Mouse (Mus musculus) monocyte, adult 59 days (primary cell): ENCODE results near the gene Smo. TPM values are rescaled to one million over a fixed set of nuclear protein-coding genes. Genes with fewer than 3 reads are reported as not detected.

ENCODE experiments used
- total RNA-seq, 2 experiments: library from RNA; stranded (reverse); gene quantifications; one replicate each; pipeline ENCODE4 v1.2.4; 2023

Gene Smo
- total RNA-seq: 1 to 10 TPM; 1.8 to 2.3 TPM

GRCm38 (mm10) chr6:29735336-29735688, at the start of gene Smo:
TSS of gene Smo (plus strand) at chr6:29735503.

DNA sequence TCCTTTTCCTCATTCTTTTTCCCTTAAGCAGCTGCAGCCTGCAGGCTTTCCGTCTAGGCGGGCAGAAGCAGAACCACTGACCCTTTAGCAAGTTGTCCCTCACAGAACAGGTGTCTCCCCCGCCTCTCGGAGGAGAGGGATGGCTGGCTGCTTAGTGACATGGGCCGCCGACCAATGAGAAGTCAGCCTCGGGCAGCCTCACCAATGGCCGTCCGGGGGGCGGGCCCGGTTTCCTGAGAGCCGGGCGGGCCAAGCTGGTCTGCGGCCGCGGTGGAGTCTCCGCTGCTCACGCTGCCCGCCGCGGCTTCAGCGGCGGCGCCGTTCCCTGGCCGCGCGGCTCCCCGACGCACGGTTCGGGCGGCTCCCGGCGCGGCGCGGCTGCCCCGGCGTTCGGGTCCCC, 41.4 kb upstream of the Smo start, which contains the start of gene Tspan33:
Tspan33 (plus strand) TSS at position 270 of the 400 bp plus-strand sequence.

DNA sequence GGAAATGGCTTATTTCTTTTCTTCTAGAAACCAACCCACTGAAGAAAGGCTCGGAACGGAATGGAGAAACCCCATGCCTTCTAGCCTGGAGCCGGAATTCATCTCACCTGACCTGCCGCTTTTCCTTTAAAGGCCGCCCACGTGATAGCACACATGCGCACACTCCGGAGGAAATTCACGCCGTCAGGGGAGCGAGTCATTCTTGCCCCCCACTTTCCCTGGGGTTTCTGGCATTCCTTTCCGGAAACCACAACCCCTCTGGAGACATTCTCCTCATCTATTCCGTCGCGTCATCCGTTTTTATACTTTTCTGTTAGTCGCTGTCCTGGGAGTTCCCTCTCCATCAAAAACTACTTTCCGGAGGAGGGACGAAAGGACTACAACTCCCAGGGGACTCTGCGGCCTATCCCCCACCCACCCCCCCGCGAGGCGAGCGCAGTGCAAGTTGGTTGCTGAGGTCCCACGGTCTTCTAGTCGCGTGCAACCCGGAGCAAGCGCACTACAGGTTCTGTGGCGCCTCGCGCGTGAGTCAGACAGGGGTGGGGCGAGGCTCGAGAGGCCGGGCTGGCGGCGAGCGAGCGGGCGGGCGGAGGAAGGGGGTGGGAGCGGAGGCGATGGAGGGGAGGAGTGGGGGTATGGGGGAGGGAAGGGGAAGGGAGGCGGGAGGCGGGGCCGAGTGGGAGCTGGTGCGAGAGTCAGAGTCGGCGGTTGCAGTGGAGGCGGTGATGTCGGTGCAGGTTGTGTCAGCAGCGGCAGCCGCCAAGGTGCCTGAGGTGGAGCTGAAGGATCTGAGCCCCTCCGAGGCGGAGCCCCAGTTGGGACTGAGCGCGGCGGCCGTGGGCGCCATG, 32.7 kb downstream of the Smo start, which contains the start of gene Ahcyl2:
Ahcyl2 (plus strand) TSS at position 199 of the 848 bp plus-strand sequence.

Other genes starting within 250 kb of the Smo start
- 1 to 10 TPM in 1 of 2 experiments, not detected in 1; 1.1 TPM for gene Kcp, start 227.6 kb upstream of the Smo start, total RNA-seq
- 100 to 1,000 TPM; 502 to 515 TPM for gene Irf5, start 208.9 kb upstream of the Smo start, total RNA-seq
- gene Tnpo3, start 125.6 kb upstream of the Smo start, total RNA-seq: 10 to 100 TPM; 56.1 to 66.9 TPM
- gene Tspan33, start 41.3 kb upstream of the Smo start, total RNA-seq: 10 to 100 TPM; 14.9 to 17.1 TPM
- gene Ahcyl2, start 32.5 kb downstream of the Smo start, total RNA-seq: 10 to 100 TPM; 75.7 to 85.4 TPM
- gene Strip2, start 181.5 kb downstream of the Smo start, total RNA-seq: 1 to 10 TPM; 1.0 to 1.6 TPM